Mouse (Mus musculus) thymus, adult 2 months (tissue): Measurements from ENCODE around the gene Prdm5.

ENCODE experiments used
- CTCF ChIP-seq: fragments of 200-500 bp; IDR thresholded peaks from 2 replicates; pipeline ENCODE4 v1.5.1; 2012; ENCODE audit warnings: mild to moderate bottlenecking, control low read depth, low read length, moderate library complexity, borderline replicate concordance; ENCODE audit not compliant: control insufficient read depth, poor library complexity, insufficient read depth; ENCODE audit errors: extremely low read depth
- POLR2A ChIP-seq: fragments of 200-500 bp; IDR thresholded peaks from 2 replicates; pipeline ENCODE4 v1.6.1; 2012; ENCODE audit warnings: mild to moderate bottlenecking, low read length, control low read depth, moderate library complexity; ENCODE audit not compliant: control insufficient read depth, poor library complexity, insufficient read depth; ENCODE audit errors: extremely low read depth

- TF ChIP-seq CTCF (no peak), POLR2A (no peak)
Measured at GRCm38 (mm10) chr6:65865861-65866260, 87.1 kb downstream of the Prdm5 start.
